Mouse (Mus musculus) heart, adult 2 months (tissue): ENCODE data around the gene Nab2.
"Not testable (repeated sequence)": the region's sequence is repeated elsewhere in the genome, so short reads cannot be mapped to it uniquely, and the experiment has no call there.

Experiments used
- EP300 ChIP-seq: fragments of 200-500 bp; IDR thresholded peaks from 2 replicates; pipeline ENCODE4 v1.6.1; 2011; ENCODE audit warnings: low read depth, low read length, control low read depth; ENCODE audit not compliant: insufficient read depth
- POLR2A ChIP-seq: fragments of 200-500 bp; IDR thresholded peaks from 2 replicates; pipeline ENCODE4 v1.6.1; 2011; ENCODE audit warnings: mild to moderate bottlenecking, low read depth, low read length, control low read depth; ENCODE audit not compliant: insufficient read depth

- TF ChIP-seq POLR2A, EP300: not testable (repeated sequence)
These were observed 10.8 kb downstream of the Nab2 start for GRCm38 (mm10) chr10:127657617-127658016.
